Mouse (Mus musculus) urinary bladder, adult 2 months (tissue): ENCODE results near the gene Atp4b. TPM values are rescaled to one million over a fixed set of nuclear protein-coding genes. Genes with fewer than 3 reads are reported as not detected.

Experiments used
- DNase-seq: peaks from one replicate; pipeline ENCODE4 v3.0.0; 2022; ENCODE audit warnings: low spot score
- polyA plus RNA-seq: library from polyadenylated mRNA; depleted of rRNA; stranded (reverse); fragments of >200 nt; gene quantifications from 2 replicates; pipeline ENCODE4 v1.2.3, GENCODE M21; 2012; rRNA removed

Atp4b gene
- polyA plus RNA-seq = not detected in 2 replicates

DNA sequence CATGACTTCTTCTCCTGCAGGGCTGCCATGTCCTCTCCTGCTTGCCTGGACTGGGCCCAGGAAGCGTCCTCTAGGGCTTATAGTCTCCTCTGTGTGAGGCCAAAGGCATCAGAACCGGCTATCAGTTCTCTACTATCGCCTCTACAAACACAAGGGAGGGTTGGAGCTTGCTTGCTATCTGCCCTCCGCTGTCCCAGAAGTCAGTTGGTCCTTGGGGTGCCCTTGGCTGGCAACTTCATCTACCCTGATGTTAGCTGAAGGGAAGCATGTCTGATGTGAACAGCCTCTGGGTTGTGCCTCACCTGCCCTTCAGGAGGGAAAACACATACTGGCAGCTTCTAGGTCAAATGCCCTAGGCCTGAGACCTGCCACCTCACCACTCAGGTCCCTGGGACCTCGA, at the start of gene Atp4b:
TSS of gene Atp4b (minus strand) at position 101 of the 400 bp plus-strand sequence.
- DNase-seq = no peak

- no peak for DNase-seq
Observed at GRCm38 (mm10) chr8:13442152-13442551, 45.5 kb upstream of the Atp4b start.

DNA sequence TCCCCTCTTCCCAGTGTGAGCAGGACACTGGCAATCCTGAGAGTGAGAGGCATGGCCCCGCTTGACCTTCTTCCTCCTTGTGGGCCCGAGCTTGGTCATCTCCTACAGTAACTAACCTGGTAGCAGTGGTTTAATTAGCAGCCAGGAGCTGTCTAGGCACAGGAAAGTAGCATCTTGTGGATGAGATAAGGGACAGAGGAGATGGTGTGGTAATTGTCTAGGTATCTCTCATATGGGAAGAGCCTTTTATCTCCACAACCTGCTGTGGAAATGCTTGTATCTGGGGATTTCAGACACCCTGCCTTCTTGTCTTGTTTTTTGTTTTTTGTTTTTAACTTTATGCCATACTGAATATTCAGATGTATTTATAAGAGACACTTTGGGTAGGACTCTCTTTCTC, 40.9 kb upstream of the Atp4b start:
- no peak for DNase-seq

- DNase-seq = no peak
Observed at GRCm38 (mm10) chr8:13436052-13436451, 39.4 kb upstream of the Atp4b start.

GRCm38 (mm10) chr8:13434889-13435288, 38.3 kb upstream of the Atp4b start, which contains the start of gene Tmem255b:
Gene Tmem255b, plus strand, starts transcription at chr8:13435189.
- DNase-seq = no peak

DNA sequence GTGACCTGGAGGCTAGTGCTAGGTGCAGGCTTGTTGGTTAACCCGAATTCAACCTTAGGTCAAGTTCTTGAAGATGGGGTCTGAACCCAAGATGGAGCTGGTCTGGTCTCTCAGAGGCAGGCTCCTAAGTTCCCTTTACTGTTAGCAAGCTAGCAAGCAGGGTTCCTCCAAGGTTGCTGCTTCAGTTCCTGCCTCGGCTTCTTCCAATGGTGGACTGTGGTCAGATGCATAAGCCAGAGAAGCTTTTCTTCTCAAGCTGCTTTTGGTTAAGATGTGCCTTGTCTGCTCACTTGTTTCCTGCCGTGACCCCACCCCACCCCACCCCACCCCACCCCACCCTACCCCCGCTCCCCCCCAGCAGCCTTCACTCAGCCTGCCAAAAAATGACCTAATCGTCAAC, 36.5 kb upstream of the Atp4b start:
- no peak for DNase-seq

GRCm38 (mm10) chr8:13430866-13431265, 34.2 kb upstream of the Atp4b start:
- DNase-seq = no peak

GRCm38 (mm10) chr8:13430412-13430811, 33.8 kb upstream of the Atp4b start:
- DNase-seq = no peak

DNA sequence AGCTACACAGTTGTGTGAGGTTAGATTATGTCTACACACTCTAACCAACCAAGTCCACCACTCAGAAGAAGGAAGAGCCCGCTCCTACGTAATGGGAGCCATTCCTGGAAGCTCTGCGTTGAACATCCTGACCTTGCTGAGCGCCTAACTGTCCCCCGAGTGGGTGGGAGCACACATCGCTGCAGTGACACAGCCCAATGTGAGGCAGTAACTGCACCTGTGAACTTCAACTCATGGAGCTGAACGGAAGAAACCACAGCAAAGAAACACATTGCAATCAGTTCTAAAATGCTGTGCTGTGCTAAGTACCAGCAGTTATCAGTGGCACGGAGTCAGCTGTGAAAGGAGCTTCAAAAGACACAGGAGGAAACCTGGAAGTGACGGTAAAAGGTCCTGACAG, 31.5 kb upstream of the Atp4b start:
- DNase-seq = no peak

- no peak for DNase-seq
Observed at GRCm38 (mm10) chr8:13427351-13427750, 30.7 kb upstream of the Atp4b start.

DNA sequence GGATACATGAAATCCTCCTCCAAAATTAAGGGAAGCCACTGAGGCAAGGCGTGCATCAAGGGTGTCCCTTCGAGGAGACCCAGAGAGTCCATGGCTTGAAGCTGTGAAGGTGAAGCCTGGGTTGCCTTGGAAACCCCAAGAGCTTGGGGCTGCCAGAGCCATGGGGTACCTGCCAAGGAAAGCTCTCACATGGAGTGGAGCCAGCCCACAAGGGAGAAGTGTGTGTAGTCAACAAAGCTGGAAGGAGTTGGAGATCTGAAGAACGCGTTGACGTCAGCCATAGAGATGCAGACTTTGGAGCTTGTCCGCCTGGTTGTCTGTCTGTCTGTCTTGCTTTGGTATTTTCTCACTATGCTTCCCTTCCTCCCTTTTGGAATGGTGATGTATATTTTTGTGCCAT, 24.3 kb upstream of the Atp4b start:
- no peak for DNase-seq

DNA sequence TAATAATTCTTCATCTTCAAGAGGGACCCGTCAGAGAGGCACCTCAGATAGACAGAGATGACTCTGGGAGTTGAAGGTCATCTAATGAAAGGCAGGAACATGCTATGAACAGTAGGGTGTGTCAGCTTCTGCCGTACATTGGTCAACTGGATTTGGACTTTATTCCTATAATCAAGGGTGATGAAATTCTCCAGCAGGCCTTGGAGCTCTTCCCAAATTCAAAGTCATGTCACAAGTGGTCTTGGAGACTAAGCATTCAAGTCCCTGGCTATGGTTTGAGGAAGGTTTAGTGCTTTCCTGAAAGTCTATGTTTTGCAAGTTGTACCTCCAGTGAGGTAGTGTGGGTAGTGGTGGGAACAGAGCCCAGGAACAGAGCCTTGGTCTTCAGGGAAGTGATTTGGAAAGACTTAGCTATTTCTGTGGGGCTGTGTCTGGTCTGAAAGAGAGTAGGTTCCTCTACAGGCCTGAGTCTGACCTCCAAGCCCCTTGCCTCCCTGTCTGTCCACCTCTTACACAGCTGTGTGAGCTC, 22.6 kb upstream of the Atp4b start:
- no peak for DNase-seq

DNA sequence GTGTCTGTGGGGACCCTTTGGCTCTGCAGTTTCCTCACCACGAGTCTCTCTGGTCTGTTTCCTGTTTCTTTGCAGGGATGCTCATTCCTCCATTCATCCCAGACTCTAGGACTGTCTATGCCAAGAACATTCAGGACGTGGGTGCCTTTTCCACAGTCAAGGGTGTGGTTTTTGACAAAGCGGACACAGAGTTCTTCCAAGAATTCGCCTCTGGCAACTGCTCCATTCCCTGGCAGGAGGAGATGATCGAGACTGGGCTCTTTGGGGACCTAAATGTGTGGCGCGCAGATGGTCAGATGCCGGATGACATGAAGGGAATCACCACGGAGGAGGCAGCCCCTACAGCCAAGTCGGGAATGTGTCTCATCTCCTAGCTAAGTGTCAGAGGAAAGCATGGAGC, 19.3 kb upstream of the Atp4b start:
- DNase-seq = no peak

DNA sequence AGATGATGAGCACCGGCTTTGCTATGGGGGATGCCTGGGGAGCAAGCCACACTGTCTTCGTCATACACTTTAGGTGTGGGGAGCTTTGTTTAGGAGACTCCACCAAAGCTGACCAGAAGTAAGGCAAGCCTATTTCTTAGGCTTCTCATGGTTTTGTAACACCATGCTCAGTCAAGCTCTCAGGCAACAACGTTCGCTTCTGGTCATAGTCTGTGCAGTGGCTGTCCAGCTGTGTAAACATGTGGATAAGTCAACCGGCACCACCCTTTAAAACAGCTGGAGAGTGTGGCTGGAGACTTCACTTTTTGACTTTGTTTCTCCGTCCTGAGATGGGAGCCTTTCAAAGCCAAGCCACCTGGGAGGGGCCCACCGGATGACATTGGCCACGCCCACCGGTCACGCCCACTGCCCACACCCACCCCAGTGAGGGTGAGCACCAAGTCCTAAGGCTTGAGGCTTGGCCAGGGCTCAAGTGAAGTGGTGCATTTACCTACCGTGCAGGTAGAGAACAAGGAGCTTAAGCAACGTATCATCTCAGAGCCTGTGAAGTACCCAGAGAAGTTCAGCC, 17.3 kb upstream of the Atp4b start:
- no peak for DNase-seq

DNA sequence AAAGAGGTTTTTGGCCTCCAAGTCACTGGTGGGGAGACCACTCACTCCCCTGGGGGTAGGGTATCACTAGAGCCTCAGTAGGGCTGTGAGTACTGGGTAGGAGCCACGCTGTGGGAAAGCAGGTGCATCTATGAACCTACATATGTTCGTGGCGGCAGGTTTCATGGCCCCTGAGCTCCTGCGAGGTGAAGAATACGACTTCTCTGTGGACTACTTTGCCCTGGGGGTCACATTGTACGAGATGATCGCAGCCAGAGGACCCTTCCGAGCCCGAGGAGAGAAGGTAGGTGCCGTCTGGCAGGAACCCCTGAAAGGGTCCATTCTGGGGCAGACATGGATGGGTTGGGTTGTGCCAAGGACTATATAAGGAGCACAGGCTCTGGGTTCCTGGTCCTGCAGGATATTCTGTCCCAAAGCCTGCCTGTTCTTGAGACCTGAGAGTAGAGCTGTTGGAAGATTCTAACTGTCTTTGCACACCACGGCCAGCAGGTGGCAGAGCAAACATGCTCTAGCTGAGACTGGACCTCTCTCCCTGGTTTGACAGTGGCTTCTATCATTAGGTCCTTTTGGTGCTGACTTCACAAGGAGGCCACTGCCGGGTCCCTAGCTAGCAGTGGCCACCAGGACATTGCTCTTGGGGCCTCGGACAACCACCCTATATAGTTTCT, 16.4 kb upstream of the Atp4b start:
- DNase-seq = no peak

GRCm38 (mm10) chr8:13411597-13411996, 15.0 kb upstream of the Atp4b start:
- no peak for DNase-seq

GRCm38 (mm10) chr8:13406011-13406410, 9.4 kb upstream of the Atp4b start:
- no peak for DNase-seq

DNA sequence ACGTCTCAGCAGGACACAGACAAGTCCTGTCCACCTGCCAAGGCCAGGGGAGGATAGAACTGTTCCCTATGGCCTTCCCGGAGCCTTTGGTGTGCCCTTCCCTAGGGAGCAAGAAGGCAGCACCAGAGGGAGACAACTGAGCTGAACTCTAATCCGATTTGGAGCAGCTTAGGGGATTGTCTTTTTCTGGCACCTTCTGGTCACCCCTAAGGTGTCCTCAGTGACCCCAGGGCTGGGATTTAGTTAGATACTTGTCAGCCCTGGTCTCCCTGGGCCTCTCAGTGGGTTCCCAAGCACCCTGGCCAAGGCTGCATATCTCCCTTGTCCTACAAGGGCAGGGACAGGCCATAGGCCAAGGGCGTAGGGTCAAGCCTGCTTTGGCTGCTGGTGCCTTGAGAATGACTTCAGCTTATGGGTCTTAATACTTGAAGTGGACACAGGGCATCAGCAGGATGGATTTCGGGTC, 8.1 kb upstream of the Atp4b start, which contains the start of gene Grk1:
TSS of gene Grk1 (plus strand) at position 416 of the 466 bp plus-strand sequence.
- DNase-seq = no peak

DNA sequence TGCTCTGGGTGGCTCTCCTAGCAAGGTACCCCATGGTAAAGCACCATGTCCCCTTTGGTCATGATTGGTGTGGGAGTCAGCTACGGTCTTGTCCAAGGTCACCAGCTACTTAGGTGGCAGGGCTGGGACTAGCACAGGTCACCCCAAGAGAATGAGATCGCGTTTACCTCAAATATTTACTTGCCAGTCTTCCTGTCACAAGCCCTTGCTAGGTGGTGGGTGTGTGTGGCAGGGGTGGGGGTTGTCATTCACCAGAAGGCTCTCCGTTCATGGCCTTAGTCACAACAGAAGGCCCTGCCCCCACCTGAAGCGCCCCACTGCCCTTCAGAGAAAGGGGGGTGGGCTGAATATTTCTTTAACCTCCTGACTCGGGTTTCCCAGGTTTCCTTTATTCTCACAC, 6.9 kb upstream of the Atp4b start:
- no peak for DNase-seq

GRCm38 (mm10) chr8:13393869-13394268, 2.8 kb downstream of the Atp4b start:
- no peak for DNase-seq

GRCm38 (mm10) chr8:13388744-13389143, 7.9 kb downstream of the Atp4b start:
- DNase-seq = no peak

GRCm38 (mm10) chr8:13387728-13388127, 8.9 kb downstream of the Atp4b start:
- DNase-seq = no peak

- DNase-seq = no peak
Observed at GRCm38 (mm10) chr8:13386366-13386765, 10.3 kb downstream of the Atp4b start.
